Mouse (Mus musculus) hindbrain, embryonic 10.5 days (tissue): ENCODE measurements around the gene Igsf9. TPM values are rescaled to one million over a fixed set of nuclear protein-coding genes. Genes with fewer than 3 reads are reported as not detected.
A peak's percentile ranks its signal among the peaks of the same experiment; 100 is the strongest.

Experiments used
- DNase-seq: peaks from one replicate; pipeline ENCODE4 v3.0.0-alpha.2; 2017; ENCODE audit warnings: low spot score
- H3K27ac ChIP-seq: fragments of 300-500 bp; sonication (generic); 2 replicates; pipeline ENCODE4 v1.5.1; 2016; ENCODE audit warnings: mild to moderate bottlenecking, moderate library complexity
- H3K27me3 ChIP-seq: fragments of 300-500 bp; sonication (generic); 2 replicates; pipeline ENCODE4 v1.6.1; 2016; ENCODE audit warnings: mild to moderate bottlenecking; ENCODE audit not compliant: poor library complexity, insufficient read depth, severe bottlenecking
- H3K36me3 ChIP-seq: fragments of 300-500 bp; sonication (generic); 2 replicates; pipeline ENCODE4 v1.6.1; 2016; ENCODE audit warnings: mild to moderate bottlenecking, moderate library complexity
- H3K4me1 ChIP-seq: fragments of 300-500 bp; sonication (generic); replicated peaks from 2 replicates; pipeline ENCODE4 v1.6.1; 2016; ENCODE audit warnings: mild to moderate bottlenecking
- H3K4me3 ChIP-seq: fragments of 300-500 bp; sonication (generic); 2 replicates; pipeline ENCODE4 v1.5.1; 2016; ENCODE audit warnings: mild to moderate bottlenecking, moderate library complexity
- H3K9me3 ChIP-seq: fragments of 300-500 bp; sonication (generic); 2 replicates; pipeline ENCODE4 v1.6.1; 2016; ENCODE audit warnings: mild to moderate bottlenecking, moderate library complexity
- WGBS: fragments of 180-500 bp; shearing (Covaris S2); methylation state at CpG from one replicate; pipeline ENCODE4 v1.1.7; 2016; 5-methylcytosine and 5-hydroxymethylcytosine counted together
- polyA plus RNA-seq: library from polyadenylated mRNA; unstranded; fragments of >200 nt; fragmentation: Nextera tagmentation; extraction: Ambion mirVana; gene quantifications from 2 replicates; pipeline ENCODE4 v1.2.1, GENCODE M21; 2016

The Igsf9 gene
- polyA plus RNA-seq, 1 experiment from 2014 or later, result 74.1 TPM

DNA sequence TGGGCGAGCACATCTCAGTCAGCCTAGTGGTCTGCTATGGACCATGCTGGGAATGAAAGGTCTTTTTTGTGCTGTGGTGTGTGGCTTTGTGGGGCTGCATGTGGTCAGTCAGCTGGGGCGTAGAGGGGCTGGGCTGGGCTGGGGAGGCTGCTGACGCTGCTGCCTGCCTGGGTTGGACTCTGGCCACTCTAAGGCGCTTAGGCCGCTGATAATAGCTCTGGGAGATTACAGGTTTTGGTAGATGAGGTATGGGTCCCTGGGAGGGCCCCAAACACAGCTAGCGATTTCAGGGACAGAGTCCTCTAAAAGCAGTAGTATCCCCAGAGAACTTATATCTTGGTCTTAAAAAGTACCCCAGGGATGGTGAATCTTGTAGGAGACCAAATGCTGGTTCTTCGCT, 7.2 kb downstream of the Igsf9 start:
- H3K27me3 ChIP-seq, result no peaks in the 10 kb centered on the region
- 87% methylated on average over 7 of the region's 7 CpGs for WGBS
- no peak overlapping the region for H3K4me3 ChIP-seq
- H3K36me3 ChIP-seq, result peaks cover 80% of the 10 kb centered on the region
- DNase-seq, result no peak
- no peak overlapping the region for H3K27ac ChIP-seq
- H3K4me1 ChIP-seq, result peaks cover 55% of the 10 kb centered on the region
- H3K9me3 ChIP-seq, result no peaks in the 10 kb centered on the region

DNA sequence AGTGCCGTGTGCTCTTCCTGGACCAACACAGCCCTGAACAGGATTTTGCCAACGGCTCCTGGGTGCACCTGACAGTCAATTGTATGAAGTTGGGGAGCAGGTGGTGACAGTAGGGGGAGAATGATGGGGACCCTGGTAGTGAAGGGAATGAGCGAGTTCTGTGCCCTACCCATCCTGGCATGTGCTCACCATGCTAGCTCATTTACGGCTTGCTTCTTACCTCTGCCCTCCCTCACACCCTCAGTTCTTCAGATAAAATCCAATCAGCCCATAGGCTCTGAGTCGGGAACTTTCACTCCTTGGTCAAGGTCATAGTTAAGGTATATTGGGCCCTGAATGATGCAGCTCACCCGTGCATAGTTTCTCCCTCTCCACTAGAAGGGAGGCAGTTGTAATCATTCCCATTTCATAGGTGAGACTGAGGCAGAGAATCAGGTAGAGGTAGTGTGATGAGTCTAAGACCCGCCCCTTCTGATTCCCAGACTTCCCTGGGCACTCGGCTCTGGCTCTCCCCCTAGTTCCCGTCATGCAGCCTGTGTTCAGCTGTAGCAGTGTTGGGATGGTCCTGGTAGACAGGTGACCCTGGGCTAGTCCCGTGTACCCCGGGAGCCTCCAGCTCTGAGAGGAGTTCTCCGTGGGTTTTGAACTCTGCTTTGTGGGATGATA, 8.1 kb downstream of the Igsf9 start:
- peaks cover 46% of the 10 kb centered on the region for H3K4me1 ChIP-seq
- 61% methylated on average over 12 of the region's 12 CpGs for WGBS
- H3K9me3 ChIP-seq, result no peaks in the 10 kb centered on the region
- no peak for DNase-seq
- H3K4me3 ChIP-seq, result peak overlapping the region; percentile 27
- H3K36me3 ChIP-seq, result peaks cover 83% of the 10 kb centered on the region
- peak overlapping the region; percentile 64 for H3K27ac ChIP-seq
- no peaks in the 10 kb centered on the region for H3K27me3 ChIP-seq

DNA sequence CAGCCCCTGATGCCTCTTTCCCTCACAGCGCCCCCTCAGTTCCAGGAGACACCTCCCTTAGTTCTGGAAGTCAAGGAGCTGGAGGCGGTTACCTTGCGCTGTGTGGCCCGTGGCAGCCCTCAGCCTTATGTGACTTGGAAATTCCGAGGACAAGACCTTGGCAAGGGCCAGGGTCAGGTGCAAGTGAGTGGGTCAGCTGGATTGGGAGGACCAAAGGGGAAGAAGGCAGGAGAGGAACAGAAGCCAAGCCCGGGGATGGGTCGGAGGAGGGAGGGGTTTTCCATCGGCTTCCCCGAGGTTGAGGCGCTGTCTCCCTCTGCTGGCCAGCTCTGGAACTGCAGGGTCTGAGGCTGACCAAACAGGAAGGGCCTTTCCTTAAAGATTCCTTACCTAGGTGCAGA, 8.7 kb downstream of the Igsf9 start:
- 10% methylated on average over 10 of the region's 10 CpGs for WGBS
- Histone ChIP-seq H3K4me3 (peak overlapping the region; percentile 27), H3K36me3 (peaks cover 83% of the 10 kb centered on the region)

DNA sequence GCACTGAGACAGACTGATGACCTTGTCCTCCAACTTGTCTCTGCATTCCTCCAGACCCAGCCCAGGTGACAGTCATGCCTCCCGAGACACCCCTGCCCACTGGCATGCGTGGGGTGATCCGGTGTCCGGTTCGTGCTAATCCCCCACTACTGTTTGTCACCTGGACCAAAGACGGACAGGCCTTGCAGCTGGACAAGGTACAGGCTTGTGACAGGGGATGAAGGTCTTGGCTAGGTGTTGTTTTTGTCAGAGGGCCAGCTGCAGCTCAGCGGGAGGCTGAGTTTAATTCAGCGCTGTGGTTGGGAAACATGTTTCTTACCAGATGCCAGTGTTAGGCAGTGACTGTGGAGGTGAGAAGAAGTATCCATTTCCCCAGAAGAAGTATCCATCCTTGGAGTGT, 10.5 kb downstream of the Igsf9 start:
- no peak for DNase-seq
- Histone ChIP-seq H3K27ac (no peak overlapping the region), H3K36me3 (peaks cover 94% of the 10 kb centered on the region), H3K9me3 (no peaks in the 10 kb centered on the region), H3K4me1 (peaks cover 23% of the 10 kb centered on the region), H3K4me3 (no peak overlapping the region), H3K27me3 (peaks cover 6% of the 10 kb centered on the region; the same call in 1 of the 2 replicates)
- 92% methylated on average over 8 of the region's 8 CpGs for WGBS

More for the DNA sequence above, 8.7 kb downstream of the Igsf9 start:
- peak overlapping the region; percentile 64 for H3K27ac ChIP-seq
- DNase-seq, result peak; percentile 89
- H3K27me3 ChIP-seq, result no peaks in the 10 kb centered on the region
- no peaks in the 10 kb centered on the region for H3K9me3 ChIP-seq
- H3K4me1 ChIP-seq, result peaks cover 41% of the 10 kb centered on the region

DNA sequence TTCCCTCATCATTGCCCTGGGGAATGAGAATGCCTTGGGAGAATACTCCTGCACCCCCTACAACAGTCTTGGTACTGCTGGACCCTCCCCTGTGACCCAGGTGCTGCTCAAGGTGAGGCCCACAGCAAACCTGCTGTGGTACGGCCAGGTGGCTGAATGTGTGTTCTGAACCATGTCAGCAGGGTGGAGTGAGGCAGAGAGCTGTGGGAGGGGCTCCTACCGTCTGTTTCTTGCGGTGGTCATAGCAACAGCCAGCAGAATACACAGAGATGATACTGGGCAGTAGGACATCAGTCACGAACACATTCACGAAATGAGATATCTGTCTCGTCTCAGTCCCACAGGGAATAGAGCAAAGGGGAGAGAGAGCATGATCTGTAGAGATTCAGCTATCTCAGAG, 11.9 kb downstream of the Igsf9 start:
- Histone ChIP-seq H3K27me3 (peaks cover 21% of the 10 kb centered on the region), H3K36me3 (peaks cover 94% of the 10 kb centered on the region), H3K4me3 (no peak overlapping the region), H3K4me1 (peaks cover 13% of the 10 kb centered on the region), H3K27ac (no peak overlapping the region), H3K9me3 (no peaks in the 10 kb centered on the region)
- no peak for DNase-seq
- 76% methylated on average over 6 of the region's 6 CpGs for WGBS

DNA sequence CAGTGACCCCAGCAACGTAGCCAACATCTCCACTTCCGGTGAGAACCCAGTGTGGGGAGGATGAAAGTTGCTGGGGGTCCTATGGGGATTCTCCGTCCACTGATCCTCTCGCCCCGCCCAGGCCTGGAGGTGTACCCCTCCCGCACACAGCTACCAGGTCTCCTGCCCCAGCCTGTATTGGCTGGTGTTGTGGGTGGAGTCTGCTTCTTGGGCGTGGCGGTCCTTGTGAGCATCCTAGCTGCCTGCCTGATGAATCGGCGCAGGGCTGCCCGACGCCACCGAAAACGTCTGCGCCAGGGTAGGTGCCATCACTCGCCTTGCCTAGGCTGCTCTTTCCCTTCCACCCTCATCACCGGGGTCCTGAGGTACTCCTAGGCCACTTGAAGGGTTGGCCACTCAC, 14.4 kb downstream of the Igsf9 start:
- H3K9me3 ChIP-seq, result no peaks in the 10 kb centered on the region
- no peak overlapping the region for H3K27ac ChIP-seq
- H3K27me3 ChIP-seq, result peaks cover 46% of the 10 kb centered on the region
- peaks cover 21% of the 10 kb centered on the region for H3K4me1 ChIP-seq
- no peak overlapping the region for H3K4me3 ChIP-seq
- 84% methylated on average over 17 of the region's 17 CpGs for WGBS
- DNase-seq, result no peak
- H3K36me3 ChIP-seq, result peaks cover 79% of the 10 kb centered on the region

DNA sequence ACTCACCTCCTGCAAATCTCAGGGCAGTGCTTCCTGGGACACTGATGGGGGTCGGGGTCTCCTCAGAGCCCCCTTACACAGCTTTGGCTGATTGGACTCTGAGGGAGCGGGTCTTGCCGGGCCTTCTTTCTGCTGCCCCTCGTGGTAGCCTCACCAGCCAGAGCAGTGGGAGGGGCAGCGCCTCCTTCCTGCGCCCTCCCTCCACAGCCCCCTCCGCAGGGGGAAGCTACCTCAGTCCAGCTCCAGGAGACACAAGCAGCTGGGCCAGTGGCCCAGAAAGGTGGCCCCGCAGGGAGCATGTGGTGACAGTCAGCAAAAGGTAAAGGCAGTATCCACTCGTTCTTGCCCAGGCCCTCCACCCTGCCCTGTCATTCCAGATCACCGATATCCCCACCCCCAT, 15.8 kb downstream of the Igsf9 start:
- Histone ChIP-seq H3K4me1 (peaks cover 35% of the 10 kb centered on the region), H3K9me3 (no peaks in the 10 kb centered on the region), H3K27ac (no peak overlapping the region), H3K36me3 (peaks cover 65% of the 10 kb centered on the region), H3K27me3 (peaks cover 60% of the 10 kb centered on the region), H3K4me3 (no peak overlapping the region)
- no peak for DNase-seq
- 85% methylated on average over 10 of the region's 10 CpGs for WGBS

DNA sequence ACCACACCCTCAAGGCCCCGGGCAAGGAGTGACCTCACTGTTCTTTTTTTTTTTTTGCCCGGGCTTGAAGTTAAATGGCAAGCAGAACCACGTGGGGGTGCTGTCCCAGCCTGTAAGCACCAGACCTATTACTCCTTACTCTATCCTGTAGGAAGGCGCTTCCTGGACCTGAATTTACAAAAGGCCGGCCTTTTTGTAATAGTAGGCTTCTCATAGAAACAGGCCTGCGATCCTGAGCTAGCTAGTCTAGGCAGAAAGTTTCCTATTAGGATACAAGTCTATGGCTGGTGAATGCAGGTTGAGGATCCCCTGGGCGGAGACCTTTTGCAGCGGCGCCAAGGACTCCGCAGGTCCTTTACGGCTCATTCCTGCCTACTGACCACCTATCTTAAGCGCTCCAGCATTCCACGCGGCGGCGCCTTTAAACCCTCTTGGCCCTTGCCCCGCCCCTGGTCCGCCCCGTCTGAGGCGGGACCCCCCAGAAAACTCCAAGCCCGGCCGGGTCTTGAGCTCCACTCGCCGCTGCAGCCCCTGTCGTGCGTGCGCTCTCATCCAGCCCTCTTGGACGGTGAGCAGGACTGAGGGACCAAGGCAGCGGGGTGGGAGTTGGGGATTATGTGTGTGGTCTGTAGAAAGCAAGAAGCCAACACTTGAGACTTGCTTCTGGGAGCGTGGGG, 18.3 kb downstream of the Igsf9 start, which contains the start of gene Tagln2:
TSS of gene Tagln2 (plus strand) at position 283 of the 677 bp plus-strand sequence.
- peaks cover 59% of the 10 kb centered on the region for H3K4me1 ChIP-seq
- peaks cover 42% of the 10 kb centered on the region for H3K36me3 ChIP-seq
- 1% methylated on average over 30 of the region's 30 CpGs for WGBS
- peak within 1 kb of the TSS; percentile 56 for H3K4me3 ChIP-seq
- H3K9me3 ChIP-seq, result no peaks in the 10 kb centered on the region
- DNase-seq, result peak; percentile 72
- H3K27me3 ChIP-seq, result peaks cover 82% of the 10 kb centered on the region
- H3K27ac ChIP-seq, result peak within 1 kb of the TSS; percentile 81

DNA sequence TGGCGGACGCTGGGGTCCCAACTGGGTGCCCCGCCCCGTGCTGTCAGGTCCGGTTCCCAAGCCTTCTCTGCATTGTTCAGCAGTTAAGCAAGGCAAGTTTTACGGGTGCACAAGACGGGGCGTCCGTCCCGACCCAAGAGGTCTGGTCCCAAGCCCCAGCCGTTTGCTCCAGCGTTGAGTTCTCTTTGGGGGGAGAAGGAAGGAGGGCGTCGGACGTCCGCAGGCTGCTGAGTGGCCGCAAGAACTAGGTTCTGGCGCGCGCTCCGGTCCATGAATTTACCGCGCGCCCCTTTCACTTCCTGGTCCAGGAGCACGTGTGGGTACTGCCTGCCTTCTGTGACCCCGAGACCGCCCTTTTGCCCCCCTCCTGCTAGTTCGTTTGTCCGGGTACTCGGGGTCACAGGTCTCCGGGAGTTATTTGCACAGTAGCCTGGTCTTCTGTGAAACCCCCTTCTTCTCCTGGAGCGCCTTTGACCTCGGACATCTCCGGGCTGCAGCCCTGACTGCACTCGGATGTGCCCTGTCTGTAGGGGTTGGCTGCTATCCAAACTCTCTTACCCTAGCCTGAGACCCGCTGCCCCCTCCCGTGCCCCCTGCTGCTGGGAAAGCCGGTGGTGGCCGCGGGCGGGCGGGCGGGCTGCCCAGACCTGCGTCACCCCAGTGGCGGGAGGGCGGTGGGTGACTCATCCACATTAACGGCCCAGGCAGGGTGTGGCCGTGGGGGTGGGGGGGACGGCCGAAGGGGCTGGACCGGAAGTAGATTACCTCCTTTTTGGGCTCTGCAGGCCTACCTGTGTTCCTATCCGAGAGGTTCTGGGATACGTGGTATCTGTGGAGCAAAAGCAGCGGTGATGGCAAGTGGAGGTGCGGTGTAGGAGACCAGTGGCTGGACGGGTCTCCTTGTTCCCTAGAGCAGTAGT, 19.1 kb downstream of the Igsf9 start:
- under 1% methylated on average over 56 of the region's 56 CpGs for whole genome bisulfite sequencing
- Histone ChIP-seq H3K9me3 (no peaks in the 10 kb centered on the region), H3K36me3 (peaks cover 38% of the 10 kb centered on the region), H3K4me3 (peak overlapping the region; percentile 56), H3K27me3 (peaks cover 89% of the 10 kb centered on the region), H3K4me1 (peaks cover 59% of the 10 kb centered on the region), H3K27ac (peak overlapping the region; percentile 81)
- DNase-seq, result peak; percentile 55

DNA sequence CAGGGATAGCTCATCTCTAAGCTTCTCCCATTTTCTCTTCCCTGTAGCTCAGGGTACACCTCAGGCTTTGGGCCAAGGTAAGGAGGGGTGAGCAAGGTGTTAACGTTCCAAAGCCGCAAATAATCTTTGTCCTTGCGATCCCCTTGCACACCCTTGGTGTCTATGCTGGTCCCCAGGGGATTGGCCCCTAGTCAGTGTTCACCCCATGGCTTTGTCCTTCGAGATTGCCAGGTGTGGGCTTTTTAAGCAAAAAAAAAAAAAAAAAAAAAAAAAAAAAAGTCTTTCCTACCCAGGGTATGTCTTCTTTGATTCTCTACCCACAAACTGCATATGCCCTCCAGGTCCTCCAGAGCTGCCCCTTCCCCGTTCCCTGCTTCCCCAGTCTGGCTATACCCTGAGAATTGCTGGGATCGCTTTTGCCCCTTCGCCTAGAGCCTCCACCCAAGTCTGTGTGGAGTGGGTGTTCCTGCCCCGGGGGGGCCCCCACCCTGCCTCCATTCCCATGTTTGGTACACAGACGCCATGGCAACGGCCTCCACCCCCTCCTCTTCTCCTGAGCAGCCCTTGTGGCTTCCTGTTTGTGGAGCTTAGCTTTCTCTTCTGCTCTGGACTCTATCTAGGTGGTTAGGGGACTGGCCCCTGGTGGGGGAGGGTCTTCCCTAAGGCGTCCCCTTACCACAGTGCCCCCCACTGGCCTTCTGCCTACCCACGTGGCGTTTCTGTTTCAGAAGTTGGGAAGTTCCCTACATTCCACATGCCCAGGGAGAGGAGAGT, 20.0 kb downstream of the Igsf9 start:
- H3K27me3 ChIP-seq, result peaks cover 90% of the 10 kb centered on the region
- H3K4me3 ChIP-seq, result peak overlapping the region; percentile 56
- DNase-seq, result peak; percentile 38
- H3K9me3 ChIP-seq, result no peaks in the 10 kb centered on the region
- H3K36me3 ChIP-seq, result peaks cover 30% of the 10 kb centered on the region
- H3K27ac ChIP-seq, result peak overlapping the region; percentile 81
- peaks cover 59% of the 10 kb centered on the region for H3K4me1 ChIP-seq
- WGBS, result 30% methylated on average over 13 of the region's 13 CpGs

DNA sequence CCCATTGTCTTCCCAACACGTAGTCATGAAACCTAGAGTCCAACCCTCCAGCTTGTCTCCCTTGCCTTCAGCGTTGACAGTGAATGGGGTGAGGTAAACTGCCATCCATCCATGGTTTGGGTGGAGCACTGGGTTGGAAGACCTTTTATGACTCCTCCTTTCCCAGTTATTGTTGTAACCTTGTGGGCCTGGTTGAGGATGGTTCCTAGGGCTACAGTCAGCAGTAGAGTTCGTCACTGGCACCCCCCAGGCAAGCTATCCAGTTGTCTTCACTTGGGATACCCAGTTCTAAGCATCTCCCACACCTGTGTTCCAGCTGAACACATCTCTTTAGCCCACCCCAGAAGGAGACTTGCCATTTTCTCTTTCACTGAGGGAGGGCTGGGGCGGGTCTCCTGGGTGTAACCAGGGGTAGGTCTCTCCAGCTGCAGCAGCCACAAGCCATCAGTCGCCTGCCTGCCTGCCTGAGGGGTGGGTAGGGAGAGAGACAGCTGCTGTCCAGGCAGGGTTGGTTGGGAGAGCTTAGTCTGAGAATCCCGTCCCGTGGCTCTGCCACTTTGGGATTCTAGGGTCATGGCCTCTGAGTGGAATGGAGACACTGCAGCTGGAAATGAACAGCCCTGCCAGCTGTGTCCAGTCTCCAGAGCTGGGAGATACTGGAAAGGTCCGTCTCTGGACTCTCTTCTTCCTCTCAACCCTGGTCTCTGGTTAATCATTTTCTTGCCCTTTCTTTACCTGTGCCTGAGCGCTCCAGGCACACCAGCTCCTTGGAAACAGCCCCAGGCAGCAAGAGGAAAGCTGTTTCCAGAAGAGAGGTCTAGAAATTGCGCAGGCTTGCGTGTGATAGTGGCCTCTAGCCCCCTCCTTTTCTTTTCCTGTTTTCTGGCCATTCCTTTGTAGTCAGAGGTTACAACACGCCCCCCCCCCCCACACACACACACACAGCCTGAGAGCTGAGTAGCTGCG, 20.8 kb downstream of the Igsf9 start:
- H3K4me1 ChIP-seq, result peaks cover 59% of the 10 kb centered on the region
- peak overlapping the region; percentile 56; the same call in 1 of the 2 replicates for H3K4me3 ChIP-seq
- H3K36me3 ChIP-seq, result peaks cover 21% of the 10 kb centered on the region
- H3K27me3 ChIP-seq, result peaks cover 93% of the 10 kb centered on the region
- WGBS, result 33% methylated on average over 13 of the region's 13 CpGs
- DNase-seq, result peak; percentile 30
- H3K27ac ChIP-seq, result peak overlapping the region; percentile 63
- H3K9me3 ChIP-seq, result no peaks in the 10 kb centered on the region
